Mouse (Mus musculus) olfactory bulb, adult 2 months (tissue): ENCODE measurements around the gene Gm17067.
"Not testable (repeated sequence)": the region's sequence is repeated elsewhere in the genome, so short reads cannot be mapped to it uniquely, and the experiment has no call there.

Source experiments
- CTCF ChIP-seq: fragments of 200-500 bp; IDR thresholded peaks from 2 replicates; pipeline ENCODE4 v1.5.1; 2012; ENCODE audit warnings: low read depth, mild to moderate bottlenecking, low read length, moderate library complexity; ENCODE audit not compliant: insufficient read depth
- POLR2A ChIP-seq: fragments of 200-500 bp; IDR thresholded peaks from 2 replicates; pipeline ENCODE4 v1.6.1; 2012; ENCODE audit warnings: mild to moderate bottlenecking, low read depth, low read length, moderate library complexity; ENCODE audit not compliant: insufficient read depth

DNA sequence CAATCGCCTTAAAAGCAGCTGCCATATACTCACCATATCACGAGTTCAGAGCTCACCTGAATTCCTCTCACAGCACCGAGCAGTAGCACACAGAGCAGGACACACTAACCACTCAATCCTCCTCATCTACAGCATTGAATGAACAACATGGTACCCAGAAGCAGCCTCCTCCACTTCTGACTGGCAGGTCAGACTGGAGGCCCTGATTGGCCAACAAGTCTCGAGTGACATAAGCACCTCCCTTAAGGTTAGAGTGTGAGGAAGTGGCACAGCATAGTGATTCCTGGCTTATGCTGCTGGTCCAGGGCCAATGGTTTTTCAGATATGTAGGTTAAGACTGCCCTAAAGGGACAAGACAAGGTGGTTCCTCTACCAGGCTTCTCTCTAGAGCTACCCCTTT, at the start of gene Gm17067:
- not testable (repeated sequence) for TF ChIP-seq CTCF, POLR2A
